Mouse (Mus musculus) kidney, adult 8-10 months (tissue): ENCODE measurements at regions not wholly inside any gene's neighbourhood (a gene's known extent, or its start where the extent isn't known, plus 50 kb on each side); places are given as distances from the start of the nearest gene placed in this dataset.

ENCODE experiments used
- DNase-seq, 2 experiments: peaks; one replicate each; pipeline ENCODE4 v3.0.0; 2022

DNA sequence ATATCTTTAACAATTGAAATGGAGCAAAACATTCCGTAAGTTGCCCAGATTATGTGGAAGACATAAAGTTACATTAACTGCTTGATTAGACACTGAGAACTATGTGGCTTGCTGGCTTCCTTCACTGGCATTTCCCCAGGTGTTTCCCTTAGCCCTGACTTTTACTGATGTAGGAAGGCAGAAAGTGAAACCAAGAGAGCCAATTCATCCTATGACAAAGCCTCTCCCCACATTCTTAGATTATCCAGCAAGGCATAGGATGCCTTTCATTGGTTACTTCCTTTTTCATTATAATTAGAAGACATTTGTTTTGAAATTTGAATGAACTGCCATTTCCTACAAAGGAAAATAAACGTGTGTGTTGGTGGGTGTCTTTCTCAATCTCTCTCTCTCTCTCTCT, 72.1 kb downstream of the Cdc42ep3 start:
- no peak for DNase-seq

DNA sequence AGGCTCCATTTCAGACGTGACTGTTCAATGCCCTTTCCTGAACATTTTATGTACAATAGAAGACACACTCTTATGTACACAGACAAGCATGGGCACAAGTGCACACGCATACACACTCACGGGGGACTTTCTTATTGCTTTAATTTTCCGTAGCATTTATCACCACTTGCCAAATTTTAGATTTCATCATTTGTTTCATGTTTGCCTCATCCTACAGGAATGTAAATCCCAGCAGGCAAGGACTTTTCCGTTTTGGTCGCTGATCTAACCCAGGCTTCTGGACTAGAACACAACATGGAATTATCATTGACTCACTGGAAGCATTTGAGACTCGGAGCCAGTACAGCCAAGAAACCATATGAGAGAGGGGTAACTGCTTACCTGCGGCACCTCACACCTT, 81.3 kb downstream of the Cdc42ep3 start:
- no peak for DNase-seq

DNA sequence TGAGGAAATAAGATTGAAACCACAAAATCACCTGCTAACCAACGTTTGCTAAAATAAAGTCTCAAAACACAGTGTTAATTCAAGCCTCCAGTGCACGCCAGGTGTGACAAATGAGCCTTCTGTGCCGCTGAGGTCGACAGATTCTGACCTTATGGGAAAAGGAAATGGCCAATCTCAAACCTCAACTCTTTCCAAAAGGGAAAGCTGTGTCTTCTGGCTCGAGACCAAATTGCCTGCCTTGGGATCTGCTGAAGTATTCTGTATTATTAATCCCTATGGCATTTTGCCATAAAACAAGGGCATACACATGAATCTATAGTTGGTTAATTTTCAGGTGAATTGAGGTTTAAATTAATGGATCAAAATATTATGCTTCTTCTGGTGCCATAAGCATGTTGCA, 95.2 kb downstream of the Cdc42ep3 start:
- no peak for DNase-seq

GRCm38 (mm10) chr17:79246962-79247902, 107.7 kb downstream of the Cdc42ep3 start:
- no peak for DNase-seq

DNA sequence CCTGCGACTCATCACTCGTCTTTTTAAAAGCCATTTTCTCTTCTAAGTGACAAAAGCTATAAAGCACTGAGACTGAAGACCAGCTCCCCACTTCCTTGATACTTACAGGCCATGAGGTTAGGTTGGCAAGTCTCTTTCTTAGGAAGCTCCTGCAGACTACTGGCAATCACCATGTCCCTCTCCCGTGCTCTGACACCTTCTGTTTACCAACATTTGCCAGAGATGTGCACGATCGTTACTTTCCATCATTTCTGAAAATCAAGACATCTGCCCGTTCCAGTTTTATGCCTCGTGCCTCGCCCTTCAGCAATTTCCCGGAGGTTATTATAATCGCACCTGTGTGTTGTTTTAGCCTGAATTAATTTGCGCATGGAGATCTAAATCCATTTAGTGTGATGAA, 110.8 kb downstream of the Cdc42ep3 start:
- no peak for DNase-seq

GRCm38 (mm10) chr17:79243426-79243825, 111.5 kb downstream of the Cdc42ep3 start:
- no peak for DNase-seq

GRCm38 (mm10) chr17:79241489-79241888, 113.4 kb downstream of the Cdc42ep3 start:
- DNase-seq: peak; percentile 6 to 15

DNA sequence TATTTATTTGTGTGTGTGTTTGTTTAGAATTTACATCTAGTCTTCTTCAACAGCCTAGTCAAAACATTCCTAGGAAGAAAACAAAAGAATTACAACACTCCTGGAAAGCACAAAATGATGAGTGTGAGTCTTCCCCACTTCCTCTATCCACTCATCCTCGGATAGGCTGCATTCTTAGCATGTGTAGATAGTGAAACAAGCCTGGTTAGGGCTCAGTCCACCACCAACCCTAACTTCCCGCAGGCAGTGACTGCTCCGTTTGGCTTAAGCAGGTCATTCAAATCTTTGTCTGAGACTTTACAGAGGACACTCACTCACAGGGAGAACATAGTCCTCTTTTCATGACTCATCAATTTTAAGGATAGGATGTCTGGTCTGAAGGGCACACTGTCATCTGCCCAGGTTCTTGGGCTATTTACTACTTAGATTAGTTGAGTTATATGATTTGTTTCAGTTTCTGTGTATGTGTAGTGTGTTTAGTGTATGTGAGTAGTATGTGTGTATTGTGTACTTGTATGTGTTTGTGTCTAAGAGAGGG, 118.6 kb downstream of the Cdc42ep3 start:
- DNase-seq: no peak

- DNase-seq: peak in 1 of 2 experiments; percentile 3
These were observed 124.0 kb downstream of the Cdc42ep3 start for GRCm38 (mm10) chr17:79230653-79231489.

DNA sequence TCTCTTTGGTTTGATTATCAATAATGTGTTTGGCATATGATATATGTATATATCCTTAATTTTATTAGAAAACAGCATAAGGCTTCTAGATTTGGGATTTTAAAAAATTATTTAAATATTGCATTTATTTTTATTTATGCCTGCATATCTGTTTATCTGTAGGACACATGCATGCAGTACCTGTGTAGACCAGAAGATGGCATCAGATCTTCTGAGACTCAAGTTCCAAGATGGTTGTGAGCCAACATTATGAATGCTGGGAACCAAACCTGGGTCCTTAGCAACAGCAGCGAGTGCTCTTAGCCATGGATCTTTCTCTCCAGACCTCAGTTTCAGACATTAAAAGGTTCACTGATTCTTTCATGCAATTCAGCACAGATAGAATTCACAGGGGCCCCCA, 148.3 kb downstream of the Cdc42ep3 start:
- no peak for DNase-seq

DNA sequence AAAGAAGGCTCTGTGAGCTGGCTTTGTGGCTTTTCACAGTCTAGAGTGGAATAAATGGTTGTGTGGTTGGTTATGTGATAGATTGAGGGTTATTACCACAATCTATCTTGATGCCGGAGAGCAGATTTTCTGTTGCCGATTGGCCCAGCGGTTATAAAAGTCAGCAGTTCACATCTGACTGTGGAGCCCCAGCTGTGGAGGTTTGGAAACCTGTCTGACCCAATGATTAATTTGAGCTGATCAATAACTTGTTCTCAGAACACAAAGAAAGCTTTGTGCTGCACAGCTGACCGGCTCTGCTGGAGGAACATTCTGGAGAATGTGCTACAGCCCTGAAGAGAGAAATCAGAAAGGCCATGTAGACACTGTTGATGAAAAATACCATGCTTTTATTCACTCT, 148.8 kb downstream of the Cdc42ep3 start:
- DNase-seq: no peak

- DNase-seq: no peak
These were observed 148.2 kb downstream of the Qpct start for GRCm38 (mm10) chr17:79199814-79200491.

DNA sequence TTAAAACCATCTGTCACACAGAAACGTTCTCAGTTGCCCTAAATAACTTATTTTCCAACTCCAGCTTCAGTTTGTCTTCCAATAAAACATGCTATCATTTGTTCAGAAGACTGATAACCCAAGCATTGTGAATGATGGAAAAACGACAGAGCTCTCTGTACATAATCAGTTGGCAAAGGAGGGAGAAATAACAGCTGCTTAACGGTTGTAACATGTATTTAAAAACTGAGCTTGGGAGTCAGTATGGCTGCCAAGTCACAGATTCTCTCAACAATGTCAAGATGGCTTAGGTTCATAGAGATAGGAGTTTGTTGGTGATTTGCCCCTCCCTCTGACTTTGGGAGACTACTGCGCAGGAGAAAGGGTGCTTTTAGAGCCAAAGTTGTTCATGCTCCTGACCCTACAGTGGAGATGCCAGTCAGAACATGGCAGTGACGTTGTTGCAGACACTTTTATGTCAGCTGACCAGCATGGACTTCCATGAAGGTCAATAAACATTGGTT, 140.2 kb downstream of the Qpct start:
- DNase-seq: no peak

DNA sequence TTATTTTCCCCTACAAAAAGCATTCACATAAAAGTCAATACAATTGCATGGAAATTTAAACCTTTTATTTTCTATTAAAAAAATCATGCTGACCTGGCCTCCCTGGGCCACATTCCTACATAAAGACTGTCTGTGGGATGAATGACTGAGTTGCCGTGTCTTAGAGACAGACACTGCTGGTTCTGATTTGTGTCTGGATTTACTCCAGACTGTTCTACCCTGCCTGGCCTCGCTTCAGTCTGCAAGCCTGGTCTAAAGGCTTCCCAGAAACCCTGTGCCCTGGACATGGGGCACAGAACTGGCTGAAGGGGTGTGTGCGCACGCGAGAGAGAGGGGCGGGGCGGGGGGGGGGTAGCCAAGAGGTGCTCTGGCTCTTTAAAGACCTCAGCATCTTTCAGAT, 136.6 kb downstream of the Qpct start:
- DNase-seq: no peak

DNA sequence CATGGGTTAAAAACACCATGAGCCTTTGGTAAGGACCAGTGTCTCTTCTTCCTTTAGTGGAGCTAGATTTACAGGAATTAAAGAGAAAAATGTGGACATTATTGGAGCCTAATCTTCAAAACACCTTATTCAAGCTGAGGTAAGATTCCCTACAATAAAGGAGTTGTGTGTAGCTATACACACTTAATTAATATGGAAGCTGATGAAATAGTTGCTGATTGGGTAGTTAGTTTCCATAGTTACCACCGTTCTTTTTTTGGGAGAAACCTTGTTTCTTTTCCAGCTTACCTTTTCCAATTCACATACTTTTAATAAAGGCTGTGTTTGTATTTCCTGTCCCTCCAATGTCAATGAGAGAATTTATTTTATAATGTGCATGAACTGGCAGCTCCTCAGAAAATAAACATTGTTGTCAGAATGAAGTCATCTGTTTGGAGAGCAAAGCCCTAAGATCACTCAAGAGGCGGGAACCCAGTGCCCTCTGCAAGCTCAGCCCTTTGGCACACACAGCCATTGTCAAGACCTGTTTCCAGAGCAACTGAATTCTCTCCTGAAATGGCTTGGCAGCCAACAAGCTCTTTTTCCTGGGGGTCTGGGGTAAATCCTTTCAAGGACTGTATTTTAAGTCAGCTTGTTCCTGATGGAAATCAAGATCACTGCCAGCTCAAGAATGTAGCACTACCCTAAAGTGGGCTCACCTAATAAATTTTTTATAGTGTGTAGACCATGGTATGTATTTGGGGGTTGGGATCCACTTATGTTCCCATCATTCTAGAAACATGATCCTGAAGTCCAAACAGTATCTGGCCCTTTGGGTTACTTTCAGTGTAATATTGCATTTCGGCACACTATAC, 128.8 kb downstream of the Qpct start:
- no peak for DNase-seq

- no peak for DNase-seq
These were observed 125.6 kb downstream of the Qpct start for GRCm38 (mm10) chr17:79177259-79177658.

GRCm38 (mm10) chr17:79176356-79176755, 124.7 kb downstream of the Qpct start:
- DNase-seq: no peak

DNA sequence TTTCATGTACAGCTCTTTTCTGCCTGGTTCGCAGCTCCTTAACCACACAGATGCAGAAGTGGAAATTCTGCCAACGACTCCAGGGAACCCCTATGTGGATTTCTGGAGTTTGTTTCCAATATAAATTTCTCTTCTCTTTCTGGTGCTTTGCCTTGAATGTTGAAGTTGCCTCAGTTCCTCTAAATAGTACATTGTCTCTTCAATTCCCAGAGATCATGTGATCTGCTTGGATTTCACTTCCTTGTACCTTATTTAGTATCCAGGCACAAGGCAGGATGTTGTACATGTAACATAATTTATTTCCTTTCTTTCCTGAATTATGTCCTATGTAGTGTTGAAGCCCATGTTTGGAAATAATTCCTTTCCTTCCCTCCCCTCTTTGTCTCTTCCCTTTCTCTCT, 123.7 kb downstream of the Qpct start:
- no peak for DNase-seq

- DNase-seq: no peak
These were observed 120.6 kb downstream of the Qpct start for GRCm38 (mm10) chr17:79172328-79172727.

DNA sequence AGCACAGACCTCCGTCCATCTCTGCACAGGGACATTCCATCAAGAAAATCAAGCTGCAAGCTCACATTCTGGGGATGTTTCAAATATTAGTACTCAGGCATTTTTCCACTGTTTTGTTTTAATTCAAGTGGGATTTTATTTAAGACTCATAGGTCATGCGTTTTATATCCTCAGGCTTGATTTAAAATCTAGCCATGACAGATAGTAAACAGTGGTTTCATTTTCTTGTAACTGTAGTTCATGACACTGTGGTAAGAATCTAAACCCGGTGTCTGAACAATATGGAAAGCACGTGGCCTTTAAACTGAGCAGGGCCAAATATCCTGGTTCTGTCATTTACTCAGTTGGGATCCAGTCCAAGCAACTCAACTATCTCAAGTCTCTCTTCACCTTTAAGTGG, 119.0 kb downstream of the Qpct start:
- peak in 1 of 2 experiments; percentile 13 for DNase-seq

- DNase-seq: no peak
These were observed 115.5 kb downstream of the Qpct start for GRCm38 (mm10) chr17:79167198-79167597.
